13 mouse cellular contexts compared by ENCODE assay signal in genomic region chr14:103937700-103938099, GRCm38 (mm10).
"Had no signal": no experiment of that assay in that cellular context is flagged by ENCODE, and none has a peak within 500 bp of the region (broad histone marks: within the 10 kb centered on the region; RNA-seq: fewer than 3 reads in every experiment).

No protein-coding gene starts in this region.

- H3K27me3 ChIP-seq: liver, embryonic 15.5 days; neural tube, embryonic 13.5 days had no signal

- H3K4me3 ChIP-seq: layer of hippocampus, adult 2 months; limb, embryonic 10.5 days; liver, embryonic 15.5 days; midbrain, embryonic 10.5 days; neural tube, embryonic 13.5 days had no signal

- H3K27ac ChIP-seq: layer of hippocampus, adult 2 months; limb, embryonic 10.5 days; liver, embryonic 15.5 days; midbrain, embryonic 10.5 days; neural tube, embryonic 13.5 days had no signal

- H3K9me3 ChIP-seq: limb, embryonic 10.5 days; liver, embryonic 15.5 days; midbrain, embryonic 10.5 days; neural tube, embryonic 13.5 days had no signal

- ATAC-seq: intestine, embryonic 16.5 days; lung, postnatal 0 days; midbrain, embryonic 16.5 days had no signal

- H3K4me2 ChIP-seq: liver, embryonic 11.5 days; liver, embryonic 15.5 days; neural tube, embryonic 13.5 days had no signal

- H3K4me1 ChIP-seq: liver, embryonic 15.5 days had no signal

- H3K36me3 ChIP-seq: limb, embryonic 10.5 days; liver, embryonic 15.5 days; midbrain, embryonic 10.5 days; neural tube, embryonic 13.5 days had no signal

- H3K9ac ChIP-seq: liver, embryonic 15.5 days; neural tube, embryonic 13.5 days had no signal

- DNase-seq: lung, adult 2 months; lung, postnatal 4 days; retina, postnatal 1 day; thymus, postnatal 4 days had no signal
